Mouse (Mus musculus) cerebellum, adult 2 months (tissue): Measurements from ENCODE around the gene Stum. TPM values are rescaled to one million over a fixed set of nuclear protein-coding genes. Genes with fewer than 3 reads are reported as not detected.

ENCODE experiments used
- DNase-seq, 2 experiments: peaks; one replicate each; pipeline ENCODE4 v3.0.0; 2021
- H3K27ac ChIP-seq: fragments of 200-500 bp; 2 replicates; pipeline ENCODE4 v1.5.1; 2012; ENCODE audit warnings: low read length, control low read depth, inconsistent platforms; ENCODE audit not compliant: insufficient read depth
- H3K27me3 ChIP-seq: fragments of 200-500 bp; 2 replicates; pipeline ENCODE4 v1.6.1; 2012; ENCODE audit warnings: inconsistent platforms, mild to moderate bottlenecking, low read length, moderate library complexity; ENCODE audit not compliant: control insufficient read depth, insufficient read depth
- H3K4me1 ChIP-seq: fragments of 200-500 bp; 2 replicates; pipeline ENCODE4 v1.6.1; 2011; ENCODE audit warnings: low read length; ENCODE audit not compliant: control insufficient read depth, insufficient read depth
- H3K4me3 ChIP-seq: fragments of 200-500 bp; replicated peaks from 2 replicates; pipeline ENCODE3; 2011; ENCODE audit warnings: mild to moderate bottlenecking, low read depth, low read length, control low read depth; ENCODE audit not compliant: insufficient read depth
- CTCF ChIP-seq: fragments of 200-500 bp; IDR thresholded peaks from 2 replicates; pipeline ENCODE4 v1.5.1; 2011; ENCODE audit warnings: low read depth, mild to moderate bottlenecking, control low read depth, low read length, moderate library complexity, borderline replicate concordance; ENCODE audit not compliant: insufficient read depth
- POLR2A ChIP-seq: fragments of 200-500 bp; IDR thresholded peaks from 2 replicates; pipeline ENCODE4 v1.6.1; 2011; ENCODE audit warnings: low read length, control low read depth, borderline replicate concordance; ENCODE audit not compliant: insufficient read depth
- WGBS: fragments of 180-500 bp; shearing (Covaris S2); methylation state at CpG from one replicate; pipeline ENCODE4 v1.1.7; 2018; 5-methylcytosine and 5-hydroxymethylcytosine counted together
- polyA plus RNA-seq: library from polyadenylated mRNA; depleted of rRNA; stranded (reverse); fragments of >200 nt; gene quantifications from 2 replicates; pipeline ENCODE4 v1.2.3, GENCODE M21; 2012

Stum gene
- polyA plus RNA-seq, 1 experiment: 7.3 TPM

DNA sequence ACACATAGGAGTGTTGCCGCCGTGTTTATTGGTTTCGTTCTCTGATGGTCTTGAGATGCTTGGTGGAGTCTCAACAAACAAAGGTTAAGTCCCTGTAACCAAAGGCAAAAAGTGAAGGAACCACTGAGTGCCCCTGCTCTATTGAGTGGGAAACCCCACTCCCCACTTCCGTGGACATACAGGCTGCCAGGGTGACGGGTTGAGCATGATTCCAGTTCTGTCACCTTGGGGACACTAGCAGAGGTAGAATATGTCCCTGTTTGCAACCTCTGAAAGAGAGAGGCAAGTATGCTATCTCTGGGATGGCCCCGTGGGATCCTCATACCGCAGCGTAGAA, 80.0 kb downstream of the Stum start:
- H3K27me3 ChIP-seq: no peaks in the 10 kb centered on the region
- no peak overlapping the region for H3K4me3 ChIP-seq
- whole genome bisulfite sequencing: 94% methylated on average over 8 of the region's 8 CpGs
- no peak for DNase-seq
- no peak for TF ChIP-seq POLR2A
- TF ChIP-seq CTCF: no peak
- H3K4me1 ChIP-seq: peaks cover 7% of the 10 kb centered on the region
- peak overlapping the region; percentile 6; the same call in 1 of the 2 replicates for H3K27ac ChIP-seq

GRCm38 (mm10) chr1:180402481-180403081, 80.7 kb downstream of the Stum start:
- Histone ChIP-seq H3K27ac (no peak overlapping the region), H3K4me3 (no peak overlapping the region), H3K4me1 (peaks cover 7% of the 10 kb centered on the region), H3K27me3 (no peaks in the 10 kb centered on the region)
- WGBS: 91% methylated on average over 11 of the region's 11 CpGs
- TF ChIP-seq POLR2A (no peak), CTCF (no peak)
- no peak for DNase-seq

GRCm38 (mm10) chr1:180401725-180402124, 81.6 kb downstream of the Stum start:
- no peak for TF ChIP-seq CTCF
- no peak for TF ChIP-seq POLR2A
- Histone ChIP-seq H3K27ac (no peak overlapping the region), H3K27me3 (no peaks in the 10 kb centered on the region), H3K4me1 (peaks cover 4% of the 10 kb centered on the region; the same call in 1 of the 2 replicates), H3K4me3 (no peak overlapping the region)
- WGBS: 74% methylated on average over 6 of the region's 6 CpGs
- DNase-seq: no peak

DNA sequence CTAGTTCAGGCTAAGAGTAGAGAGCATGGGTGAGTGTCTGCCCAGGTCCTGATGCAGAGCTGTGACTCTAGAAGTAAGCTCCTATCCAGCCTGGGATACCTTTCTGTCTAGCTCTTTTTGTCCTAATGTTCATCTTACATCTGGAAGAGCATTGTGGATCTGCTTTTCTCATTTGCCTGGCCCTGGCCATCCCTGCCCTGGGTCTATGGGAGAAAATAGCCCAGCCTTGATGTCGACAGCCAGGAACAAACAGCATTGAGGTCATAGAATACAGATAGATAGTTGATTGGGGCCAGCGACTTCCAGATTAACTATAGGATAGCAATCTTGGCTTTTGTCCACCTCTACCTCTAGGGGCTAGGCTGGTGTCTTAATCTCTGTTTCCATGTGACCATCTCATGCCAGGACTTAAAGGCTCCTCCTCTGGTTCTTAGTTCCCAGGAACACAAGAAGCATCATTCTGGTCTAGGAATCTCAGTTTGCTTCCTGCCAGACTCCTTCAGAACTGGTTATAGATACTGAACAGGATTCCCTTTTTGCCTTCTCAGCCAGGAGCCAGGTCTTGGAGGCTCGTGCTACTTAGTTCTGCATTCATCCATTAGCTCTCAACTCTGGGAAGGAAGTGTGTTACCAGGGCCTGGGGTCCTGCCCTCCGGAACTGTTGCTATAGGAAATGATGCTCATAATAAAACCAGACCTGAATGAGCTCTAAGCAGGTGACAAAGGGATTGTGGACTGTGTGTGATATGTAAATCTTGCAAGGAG, 82.4 kb downstream of the Stum start:
- Histone ChIP-seq H3K4me1 (peaks cover 4% of the 10 kb centered on the region; the same call in 1 of the 2 replicates), H3K4me3 (no peak overlapping the region), H3K27me3 (no peaks in the 10 kb centered on the region), H3K27ac (no peak overlapping the region)
- WGBS: 82% methylated on average over 4 of the region's 4 CpGs
- TF ChIP-seq CTCF (no peak), POLR2A (no peak)
- no peak for DNase-seq

GRCm38 (mm10) chr1:180398446-180398845, 84.9 kb downstream of the Stum start:
- DNase-seq: no peak
- Histone ChIP-seq H3K27ac (no peak overlapping the region), H3K4me3 (no peak overlapping the region), H3K4me1 (peaks cover 10% of the 10 kb centered on the region), H3K27me3 (no peaks in the 10 kb centered on the region)
- TF ChIP-seq POLR2A (no peak), CTCF (no peak)
- WGBS: 85% methylated on average over 3 of the region's 3 CpGs

- no peak overlapping the region for H3K4me3 ChIP-seq
- H3K27me3 ChIP-seq: no peaks in the 10 kb centered on the region
- no peak for DNase-seq
- peaks cover 12% of the 10 kb centered on the region for H3K4me1 ChIP-seq
- 82% methylated on average over 5 of the region's 5 CpGs for WGBS
- H3K27ac ChIP-seq: no peak overlapping the region
- TF ChIP-seq POLR2A: no peak
- TF ChIP-seq CTCF: no peak
Measured at GRCm38 (mm10) chr1:180397734-180398133, 85.6 kb downstream of the Stum start.

GRCm38 (mm10) chr1:180393873-180394272, 89.4 kb downstream of the Stum start:
- peaks cover 16% of the 10 kb centered on the region for H3K4me1 ChIP-seq
- WGBS: 84% methylated on average over 12 of the region's 12 CpGs
- no peak overlapping the region; the same call in 1 of the 2 replicates for H3K27ac ChIP-seq
- TF ChIP-seq POLR2A (no peak), CTCF (no peak)
- no peak overlapping the region for H3K4me3 ChIP-seq
- no peak for DNase-seq
- no peaks in the 10 kb centered on the region for H3K27me3 ChIP-seq
